Mouse (Mus musculus) limb, embryonic 13.5 days (tissue): ENCODE measurements at regions not wholly inside any gene's neighbourhood (a gene's known extent, or its start where the extent isn't known, plus 50 kb on each side); places are given as distances from the start of the nearest gene placed in this dataset.

ENCODE experiments used
- ATAC-seq: fragments of 200-750 bp; cut with Nextera tagmentation; 2 replicates; pipeline ENCODE4 v1.8.0; 2017; ENCODE audit warnings: low read depth, moderate number of reproducible peaks, moderate TSS enrichment; ENCODE audit not compliant: low FRiP score
- H3K27ac ChIP-seq: fragments of 300-500 bp; sonication (generic); 2 replicates; pipeline ENCODE4 v1.5.1; 2015; ENCODE audit warnings: inconsistent platforms, mild to moderate bottlenecking, moderate library complexity
- H3K27me3 ChIP-seq: fragments of 300-500 bp; sonication (generic); 2 replicates; pipeline ENCODE4 v1.6.1; 2015; ENCODE audit warnings: mild to moderate bottlenecking, inconsistent platforms
- H3K36me3 ChIP-seq: fragments of 300-500 bp; sonication (generic); 2 replicates; pipeline ENCODE4 v1.6.1; 2015; ENCODE audit warnings: inconsistent platforms, mild to moderate bottlenecking, moderate library complexity
- H3K4me1 ChIP-seq: fragments of 300-500 bp; sonication (generic); 2 replicates; pipeline ENCODE4 v1.6.1; 2015; ENCODE audit warnings: inconsistent platforms
- H3K4me2 ChIP-seq: fragments of 300-500 bp; sonication (generic); replicated peaks from 2 replicates; pipeline ENCODE4 v1.6.1; 2015; ENCODE audit warnings: inconsistent platforms, mild to moderate bottlenecking, moderate library complexity
- H3K4me3 ChIP-seq: fragments of 300-500 bp; sonication (generic); 2 replicates; pipeline ENCODE4 v1.5.1; 2015; ENCODE audit warnings: moderate library complexity, mild to moderate bottlenecking, inconsistent platforms
- H3K9ac ChIP-seq: fragments of 300-500 bp; sonication (generic); 2 replicates; pipeline ENCODE4 v1.6.1; 2015; ENCODE audit warnings: mild to moderate bottlenecking, inconsistent platforms
- H3K9me3 ChIP-seq: fragments of 300-500 bp; sonication (generic); 2 replicates; pipeline ENCODE4 v1.6.1; 2016; ENCODE audit warnings: inconsistent platforms
- WGBS: fragments of 180-500 bp; shearing (Covaris S2); methylation state at CpG from one replicate; pipeline ENCODE4 v1.1.7; 2015; 5-methylcytosine and 5-hydroxymethylcytosine counted together

DNA sequence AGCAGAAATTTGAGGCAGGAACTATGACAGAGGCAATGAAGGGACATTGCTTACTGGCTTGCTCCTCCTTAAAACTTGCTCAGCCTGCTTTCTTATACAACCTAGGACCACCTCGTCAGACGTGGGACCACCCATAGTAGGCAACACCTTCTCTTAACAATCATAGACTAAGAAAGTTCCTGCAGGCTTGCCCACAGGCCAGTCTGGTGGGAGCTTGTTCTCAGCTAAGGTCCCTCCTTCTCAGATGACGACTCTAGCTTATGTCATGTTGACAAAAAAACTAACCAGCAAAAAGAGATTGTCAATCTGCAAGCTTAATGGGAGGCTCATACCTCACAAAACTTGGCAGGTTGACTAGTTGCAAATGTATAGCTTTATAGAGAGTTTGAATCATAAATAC lies 56.5 kb upstream of the Lsm6 start:
- no peaks in the 10 kb centered on the region for H3K9me3 ChIP-seq
- no peak overlapping the region for H3K4me2 ChIP-seq
- no peaks in the 10 kb centered on the region for H3K4me1 ChIP-seq
- peak; percentile 57; the same call in 1 of the 2 replicates for ATAC-seq
- H3K27ac ChIP-seq, result 0 out of 2 replicates have a peak overlapping the region, but pooled peaks have one; percentile 15
- no peak overlapping the region for H3K9ac ChIP-seq
- WGBS, result 68% methylated on average over 3 of the region's 3 CpGs
- no peaks in the 10 kb centered on the region for H3K36me3 ChIP-seq
- H3K4me3 ChIP-seq, result no peak overlapping the region
- no peaks in the 10 kb centered on the region for H3K27me3 ChIP-seq

DNA sequence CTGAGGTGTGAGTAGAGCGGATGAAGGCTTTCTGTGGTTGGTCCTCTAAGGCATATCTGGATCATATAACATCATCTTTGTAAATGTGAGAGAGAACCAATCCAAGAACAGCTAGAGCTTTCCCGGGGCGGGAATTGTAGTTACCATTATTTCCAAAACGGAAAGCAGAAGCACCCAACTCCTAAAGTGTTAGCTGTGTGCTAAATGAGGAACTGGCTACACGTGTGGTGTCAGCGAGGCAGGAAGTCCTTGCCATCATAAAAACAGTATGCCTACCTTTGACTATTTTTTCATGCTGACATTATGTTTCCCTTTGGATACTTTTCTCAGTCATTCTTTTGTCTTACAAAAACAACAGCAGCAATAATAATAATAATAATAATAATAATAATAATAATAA lies 68.8 kb upstream of the Lsm6 start:
- Histone ChIP-seq H3K27me3 (no peaks in the 10 kb centered on the region), H3K9me3 (no peaks in the 10 kb centered on the region), H3K4me3 (no peak overlapping the region), H3K27ac (no peak overlapping the region), H3K9ac (no peak overlapping the region), H3K36me3 (no peaks in the 10 kb centered on the region), H3K4me2 (no peak overlapping the region), H3K4me1 (no peaks in the 10 kb centered on the region)
- 77% methylated on average over 6 of the region's 6 CpGs for WGBS
- no peak for ATAC-seq

DNA sequence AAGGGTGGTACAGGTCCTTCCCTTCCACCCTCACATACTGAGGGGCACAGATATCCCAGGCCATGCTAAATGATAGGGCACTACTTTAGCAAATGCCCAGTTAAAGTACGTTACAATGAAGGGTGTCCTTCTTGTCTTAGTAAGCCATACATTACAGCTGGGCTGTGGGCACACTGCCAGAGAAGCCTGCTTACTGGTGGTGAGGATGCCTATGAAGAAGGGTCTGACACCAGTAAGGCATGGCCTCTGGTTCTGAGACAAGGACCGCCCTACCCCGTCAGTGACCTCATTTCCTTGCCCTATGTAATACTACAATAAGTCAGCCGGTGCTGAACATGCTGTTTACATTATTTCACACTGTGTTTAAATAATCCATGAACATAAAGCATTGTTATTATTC lies 69.6 kb upstream of the Lsm6 start:
- 84% methylated on average over 4 of the region's 4 CpGs for WGBS
- no peak overlapping the region for H3K4me2 ChIP-seq
- no peaks in the 10 kb centered on the region for H3K27me3 ChIP-seq
- H3K27ac ChIP-seq, result no peak overlapping the region
- H3K9ac ChIP-seq, result no peak overlapping the region
- no peaks in the 10 kb centered on the region for H3K4me1 ChIP-seq
- no peaks in the 10 kb centered on the region for H3K36me3 ChIP-seq
- H3K4me3 ChIP-seq, result no peak overlapping the region
- H3K9me3 ChIP-seq, result no peaks in the 10 kb centered on the region
- ATAC-seq, result no peak

DNA sequence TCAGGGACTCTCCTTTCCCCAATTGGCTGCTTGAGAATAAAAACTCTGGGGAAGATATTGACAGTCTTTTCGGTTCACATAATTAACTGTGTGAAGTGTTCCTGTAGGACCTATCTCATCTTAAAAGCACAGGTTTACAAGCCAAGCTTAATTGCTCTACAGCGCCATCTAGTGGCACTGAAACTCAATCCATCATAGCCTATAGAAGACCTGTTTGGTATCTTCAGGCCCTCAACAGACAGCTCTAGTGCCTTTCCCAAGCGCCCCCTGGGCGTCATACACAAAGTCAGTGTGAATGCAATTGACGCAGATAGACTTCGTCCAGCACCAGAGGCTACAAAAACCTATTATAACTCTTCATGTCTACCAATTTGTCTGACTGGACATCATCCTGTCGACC lies 78.9 kb upstream of the Lsm6 start:
- H3K27me3 ChIP-seq, result no peaks in the 10 kb centered on the region
- no peaks in the 10 kb centered on the region for H3K36me3 ChIP-seq
- H3K9me3 ChIP-seq, result no peaks in the 10 kb centered on the region
- no peaks in the 10 kb centered on the region for H3K4me1 ChIP-seq
- no peak overlapping the region for H3K4me2 ChIP-seq
- ATAC-seq, result no peak
- no peak overlapping the region for H3K9ac ChIP-seq
- H3K4me3 ChIP-seq, result no peak overlapping the region
- WGBS, result 34% methylated on average over 7 of the region's 7 CpGs
- H3K27ac ChIP-seq, result no peak overlapping the region

DNA sequence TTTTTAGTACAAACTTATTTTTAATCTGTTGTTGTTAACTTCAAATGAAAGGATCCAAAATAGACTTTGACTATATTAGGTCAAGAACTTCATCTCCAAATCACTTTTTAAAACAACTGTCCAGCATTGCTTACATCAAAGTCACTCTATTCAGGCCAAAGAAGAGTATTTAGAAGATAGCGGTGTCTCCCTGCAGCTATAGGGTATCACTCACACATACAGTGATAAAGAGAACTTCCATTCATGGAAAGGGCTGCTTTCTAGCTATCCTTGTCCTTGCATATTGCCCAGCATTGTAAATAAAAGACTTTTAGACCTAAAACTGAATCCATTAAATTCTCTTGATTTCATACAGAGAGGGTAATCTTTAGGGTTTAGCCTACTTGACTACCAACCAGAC lies 82.1 kb upstream of the Lsm6 start:
- no peaks in the 10 kb centered on the region for H3K27me3 ChIP-seq
- H3K9me3 ChIP-seq, result no peaks in the 10 kb centered on the region
- no peak for ATAC-seq
- no peak overlapping the region for H3K9ac ChIP-seq
- H3K27ac ChIP-seq, result no peak overlapping the region
- 88% methylated on average over 1 of the region's 1 CpGs for WGBS
- H3K4me2 ChIP-seq, result no peak overlapping the region
- H3K4me3 ChIP-seq, result no peak overlapping the region
- H3K36me3 ChIP-seq, result no peaks in the 10 kb centered on the region
- H3K4me1 ChIP-seq, result no peaks in the 10 kb centered on the region

DNA sequence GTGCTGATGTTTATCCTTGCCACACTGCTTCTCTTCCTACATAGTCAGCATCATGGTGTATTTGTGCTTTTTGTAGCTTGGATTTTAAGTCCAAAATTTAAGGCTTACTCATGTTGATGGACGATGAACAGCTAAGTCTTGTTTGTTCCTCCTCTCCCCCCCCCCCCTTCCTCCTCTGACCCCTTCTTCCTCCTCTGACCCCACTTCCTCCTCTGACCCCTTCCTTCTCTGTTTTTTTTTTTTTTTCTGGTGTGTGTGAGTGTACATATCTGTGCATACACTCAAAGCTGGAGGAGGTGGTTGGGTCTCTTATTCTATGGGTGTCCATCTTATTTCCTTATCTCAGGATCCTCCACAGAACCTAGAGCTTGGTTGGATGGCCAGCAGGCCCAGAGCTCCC lies 87.0 kb upstream of the Lsm6 start:
- Histone ChIP-seq H3K4me1 (no peaks in the 10 kb centered on the region), H3K27me3 (no peaks in the 10 kb centered on the region), H3K9me3 (no peaks in the 10 kb centered on the region), H3K9ac (no peak overlapping the region), H3K36me3 (no peaks in the 10 kb centered on the region), H3K27ac (no peak overlapping the region), H3K4me2 (no peak overlapping the region), H3K4me3 (no peak overlapping the region)
- ATAC-seq, result no peak
- 74% methylated on average over 1 of the region's 1 CpGs for WGBS

DNA sequence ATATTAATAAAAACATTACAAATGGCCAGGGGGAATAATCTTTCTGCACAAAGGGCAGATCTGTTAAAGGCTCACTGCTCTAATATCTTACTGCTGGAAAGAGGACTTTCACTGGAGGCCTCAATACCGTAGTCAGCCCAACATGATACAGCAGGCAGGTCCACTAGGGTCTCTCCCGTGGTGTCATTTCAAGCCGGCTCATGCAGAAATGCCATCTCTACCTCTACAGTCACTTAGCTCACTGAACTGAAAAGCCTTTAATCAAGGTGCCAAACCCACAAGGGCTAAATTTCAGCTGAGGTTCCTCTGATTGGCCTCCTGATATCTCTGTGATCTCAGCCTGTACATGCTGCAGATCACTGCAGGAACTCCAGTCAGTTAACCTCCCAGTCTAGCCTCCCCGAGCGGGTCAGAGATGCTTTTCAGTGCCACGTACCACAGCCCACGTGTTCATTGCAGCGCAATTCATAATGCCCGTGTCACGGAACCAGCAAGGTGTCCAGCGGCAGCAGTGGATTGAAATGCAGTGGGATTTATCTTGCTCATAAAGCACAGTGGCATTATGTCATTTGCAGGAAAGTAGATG lies 90.4 kb upstream of the Lsm6 start:
- Histone ChIP-seq H3K4me1 (no peaks in the 10 kb centered on the region), H3K27me3 (no peaks in the 10 kb centered on the region), H3K4me2 (no peak overlapping the region), H3K4me3 (no peak overlapping the region), H3K9me3 (no peaks in the 10 kb centered on the region), H3K36me3 (no peaks in the 10 kb centered on the region), H3K9ac (no peak overlapping the region), H3K27ac (no peak overlapping the region)
- no peak for ATAC-seq
- WGBS, result 86% methylated on average over 11 of the region's 11 CpGs

DNA sequence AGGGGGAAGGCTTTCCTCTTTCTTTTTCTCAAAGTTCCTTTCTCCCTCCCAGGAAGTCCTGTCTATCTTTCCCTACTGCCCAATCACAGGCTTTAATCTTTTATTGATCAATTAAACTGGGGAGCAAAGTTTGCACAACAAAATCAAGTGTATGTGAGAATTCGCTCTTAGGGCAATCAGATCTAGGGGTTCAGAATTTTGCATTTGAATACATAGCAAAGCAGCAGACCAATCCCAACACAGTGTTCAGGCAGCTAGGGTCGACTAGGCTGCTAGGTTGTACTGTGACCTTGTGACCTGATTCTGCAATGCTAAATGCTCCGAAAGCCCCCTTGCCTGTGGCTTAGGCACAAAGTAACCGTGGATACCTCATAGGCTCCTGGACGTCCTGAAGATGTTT lies 91.5 kb upstream of the Lsm6 start:
- Histone ChIP-seq H3K27me3 (no peaks in the 10 kb centered on the region), H3K36me3 (no peaks in the 10 kb centered on the region), H3K4me1 (no peaks in the 10 kb centered on the region), H3K4me3 (no peak overlapping the region), H3K9me3 (no peaks in the 10 kb centered on the region), H3K9ac (no peak overlapping the region), H3K27ac (no peak overlapping the region), H3K4me2 (no peak overlapping the region)
- 50% methylated on average over 5 of the region's 5 CpGs for WGBS
- no peak for ATAC-seq

DNA sequence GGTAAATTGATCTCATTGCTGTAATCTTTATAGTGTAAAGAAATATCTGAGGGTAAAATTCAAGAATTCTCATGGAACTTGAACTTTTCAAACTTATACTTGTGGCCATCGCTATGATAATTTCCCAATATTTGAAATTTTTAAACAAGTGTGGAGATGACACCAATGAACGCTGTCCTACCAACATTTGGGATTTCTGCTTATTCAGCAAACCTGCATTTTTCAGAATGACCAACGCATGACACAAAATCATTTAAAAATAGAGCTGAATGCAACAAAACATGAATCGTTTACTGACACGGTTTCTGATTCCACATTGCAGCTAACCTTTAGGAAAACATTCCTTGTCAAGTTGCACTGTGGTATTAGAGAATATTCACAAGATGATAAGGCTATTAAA lies 92.9 kb upstream of the Lsm6 start:
- Histone ChIP-seq H3K4me1 (no peaks in the 10 kb centered on the region), H3K4me2 (no peak overlapping the region), H3K27ac (no peak overlapping the region), H3K9ac (no peak overlapping the region), H3K4me3 (no peak overlapping the region), H3K9me3 (no peaks in the 10 kb centered on the region), H3K36me3 (no peaks in the 10 kb centered on the region), H3K27me3 (no peaks in the 10 kb centered on the region)
- ATAC-seq, result no peak
- WGBS, result 89% methylated on average over 5 of the region's 5 CpGs

DNA sequence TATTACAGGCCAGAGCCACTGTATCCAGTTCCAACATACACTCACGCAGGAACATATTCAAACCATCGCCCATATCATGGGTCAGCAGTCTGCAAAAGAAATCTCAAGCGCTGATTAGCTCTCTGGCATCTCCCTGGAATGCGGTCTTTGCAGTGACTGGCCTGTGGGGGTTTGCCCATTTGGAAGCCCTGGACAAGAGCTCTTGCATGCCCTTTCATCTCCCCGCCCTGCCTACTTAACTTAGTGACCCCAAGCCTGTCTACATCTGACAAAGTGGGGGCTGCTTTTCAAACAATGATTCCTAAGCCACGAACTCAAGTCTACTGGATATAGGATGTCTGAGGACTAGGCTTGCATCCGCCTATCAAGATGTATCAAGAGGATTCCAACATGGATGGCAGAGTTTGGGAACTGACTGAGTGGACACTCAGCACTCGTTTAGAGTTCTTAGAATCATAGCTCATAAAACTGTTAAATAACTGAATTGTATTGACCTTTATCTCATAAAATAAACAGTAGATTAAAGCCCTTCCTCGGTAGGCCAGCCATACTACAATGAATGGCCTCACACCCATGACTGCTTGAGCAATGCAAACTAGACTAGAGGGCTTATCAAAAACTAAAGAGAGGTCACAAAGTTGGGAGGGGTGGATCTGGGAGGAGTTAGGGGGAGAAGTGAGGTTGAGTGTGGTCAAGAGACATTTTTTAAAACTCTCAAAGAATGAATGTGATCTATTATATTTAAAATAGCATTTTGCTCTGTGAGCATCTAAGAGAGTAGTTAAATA lies 97.4 kb upstream of the Zfp827 start:
- Histone ChIP-seq H3K4me1 (no peaks in the 10 kb centered on the region), H3K9ac (no peak overlapping the region), H3K9me3 (no peaks in the 10 kb centered on the region), H3K4me2 (no peak overlapping the region), H3K4me3 (no peak overlapping the region), H3K27ac (no peak overlapping the region), H3K36me3 (no peaks in the 10 kb centered on the region), H3K27me3 (no peaks in the 10 kb centered on the region)
- ATAC-seq, result no peak
- WGBS, result 75% methylated on average over 9 of the region's 9 CpGs

DNA sequence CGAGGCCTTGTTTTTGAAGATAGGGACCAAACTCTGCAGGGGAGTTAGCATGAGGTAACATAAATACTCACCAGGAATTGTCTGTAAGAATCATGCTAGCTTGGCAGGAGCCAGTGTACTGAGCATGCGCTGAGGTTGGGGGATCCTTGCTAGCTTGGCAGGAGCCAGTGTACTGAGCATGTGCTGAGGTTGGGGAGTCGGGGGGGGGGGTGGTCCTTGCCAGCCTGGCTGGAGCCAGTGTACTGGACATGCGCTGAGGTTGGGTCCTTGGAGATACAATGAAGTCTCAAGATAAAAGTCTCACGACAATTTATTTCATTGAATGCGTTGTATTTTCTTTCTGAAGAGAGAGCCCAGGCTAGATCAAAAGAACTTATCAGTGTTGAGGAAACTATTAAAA lies 96.2 kb upstream of the Zfp827 start:
- Histone ChIP-seq H3K9ac (no peak overlapping the region), H3K27ac (no peak overlapping the region), H3K4me3 (no peak overlapping the region), H3K4me2 (no peak overlapping the region), H3K9me3 (no peaks in the 10 kb centered on the region), H3K4me1 (no peaks in the 10 kb centered on the region), H3K27me3 (no peaks in the 10 kb centered on the region), H3K36me3 (no peaks in the 10 kb centered on the region)
- ATAC-seq, result no peak
- WGBS, result 66% methylated on average over 6 of the region's 6 CpGs

DNA sequence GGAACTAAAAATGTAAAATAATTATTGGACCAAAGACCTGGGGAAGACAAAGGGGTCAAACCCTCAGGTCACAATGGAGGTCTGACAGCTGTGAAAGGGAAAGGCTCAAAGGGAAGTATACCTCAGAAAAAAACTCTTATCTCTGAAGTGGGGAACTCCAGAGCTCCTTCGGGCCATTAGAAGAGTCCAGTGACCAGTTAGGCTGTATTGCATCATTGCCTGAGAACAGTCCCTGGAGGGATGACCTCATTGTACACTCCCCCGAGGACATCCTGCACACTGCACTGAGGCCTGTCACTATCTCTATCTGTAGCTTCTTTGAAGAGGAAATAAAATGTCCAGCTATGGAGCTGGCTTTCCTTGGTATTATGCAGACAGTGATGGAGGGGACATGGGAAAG lies 88.2 kb upstream of the Zfp827 start:
- WGBS, result 63% methylated on average over 2 of the region's 2 CpGs
- H3K36me3 ChIP-seq, result no peaks in the 10 kb centered on the region
- no peaks in the 10 kb centered on the region for H3K4me1 ChIP-seq
- no peaks in the 10 kb centered on the region for H3K9me3 ChIP-seq
- no peak overlapping the region for H3K4me3 ChIP-seq
- ATAC-seq, result no peak
- no peak overlapping the region for H3K9ac ChIP-seq
- no peak overlapping the region for H3K4me2 ChIP-seq
- no peaks in the 10 kb centered on the region for H3K27me3 ChIP-seq
- H3K27ac ChIP-seq, result no peak overlapping the region

DNA sequence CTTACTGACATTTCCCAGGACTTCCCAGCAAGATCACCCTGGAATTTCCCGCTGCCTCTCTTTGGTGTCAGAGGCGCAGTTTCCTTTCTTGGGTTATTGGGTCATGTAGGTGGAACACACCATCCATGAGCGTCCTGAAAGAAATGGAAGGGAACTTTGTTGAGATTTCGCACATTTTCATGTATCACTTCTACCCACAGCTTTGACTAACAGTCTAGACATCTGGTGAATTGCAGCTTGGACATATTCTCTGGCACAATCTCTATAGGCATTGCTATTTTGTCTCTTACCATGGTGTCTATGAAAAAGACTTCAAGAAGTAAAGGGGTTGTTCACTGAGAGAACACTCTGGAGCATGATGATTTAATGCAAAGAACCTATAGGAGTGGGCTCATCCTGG lies 86.7 kb upstream of the Zfp827 start:
- Histone ChIP-seq H3K36me3 (no peaks in the 10 kb centered on the region), H3K9me3 (no peaks in the 10 kb centered on the region), H3K9ac (no peak overlapping the region), H3K27me3 (no peaks in the 10 kb centered on the region), H3K4me2 (no peak overlapping the region), H3K27ac (no peak overlapping the region), H3K4me1 (no peaks in the 10 kb centered on the region), H3K4me3 (no peak overlapping the region)
- no peak for ATAC-seq
- 90% methylated on average over 4 of the region's 4 CpGs for WGBS
